Mouse (Mus musculus): ENCODE data around the gene Acsl3. TPM values are rescaled to one million over a fixed set of nuclear protein-coding genes. Genes with fewer than 3 reads are reported as not detected.

Acsl3 gene
- 43.3 and 45.0 TPM in 2 replicates for polyA plus RNA-seq (2012; rRNA removed)

DNA sequence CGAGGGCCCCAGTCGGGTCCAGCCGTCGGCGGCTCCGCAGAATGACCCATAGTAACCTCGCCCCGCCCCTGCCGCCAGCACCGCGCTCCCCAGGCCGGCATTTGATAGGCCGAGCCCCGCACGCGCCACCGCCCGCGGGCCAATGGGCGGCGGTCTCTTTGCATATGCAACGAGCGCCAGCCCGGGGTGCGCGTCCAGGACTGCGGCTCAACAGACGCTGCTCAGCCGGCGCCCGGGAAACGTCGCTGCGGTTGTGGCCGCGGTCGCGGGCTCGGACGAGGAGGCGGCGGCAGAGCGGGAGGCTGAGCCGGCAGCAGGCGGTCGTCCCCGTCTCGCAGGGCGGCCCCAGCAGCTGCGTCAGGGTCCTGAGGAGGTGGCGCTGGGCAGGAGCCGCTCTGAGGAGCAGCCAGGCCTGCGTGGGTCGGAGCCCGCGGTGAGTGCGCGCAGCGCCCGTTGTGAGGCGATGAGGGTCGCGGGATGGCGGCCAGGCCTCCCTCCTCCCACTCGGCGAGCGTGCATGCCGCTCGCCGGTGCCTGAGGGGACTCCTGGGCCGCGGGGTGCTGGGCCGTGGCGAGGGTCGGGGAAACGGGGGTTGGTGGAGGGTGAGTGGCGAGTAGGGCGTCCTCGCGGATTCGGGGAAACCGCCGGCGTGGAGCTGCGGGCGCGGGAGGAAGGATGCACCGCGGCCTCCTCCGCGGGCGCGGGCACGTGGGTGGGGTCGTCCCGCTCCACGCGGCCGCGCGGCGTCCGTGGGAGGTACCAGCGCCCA is at the start of gene Acsl3, which contains the start of gene Utp14b:
Gene Acsl3, plus strand, starts transcription at position 155 of the 770 bp plus-strand sequence.
Gene Utp14b, plus strand, starts transcription at position 368 of the 770 bp plus-strand sequence.

Other genes with a start within 250 kb of the Acsl3 start
- 76.0 and 76.9 TPM in 2 replicates for gene Farsb, start 168.9 kb upstream of the Acsl3 start, polyA plus RNA-seq (2012; rRNA removed)
- 0.11 and 0.36 TPM in 2 replicates for gene Mogat1, start 146.8 kb upstream of the Acsl3 start, polyA plus RNA-seq (2012; rRNA removed)
- 1.1 and 1.3 TPM in 2 replicates for gene BC035947, start 145.7 kb upstream of the Acsl3 start, polyA plus RNA-seq (2012; rRNA removed)
- gene Utp14b, start 213 bp downstream of the Acsl3 start, polyA plus RNA-seq (2012; rRNA removed), result 4.4 and 4.9 TPM in 2 replicates
- gene Kcne4, start 158.9 kb downstream of the Acsl3 start, polyA plus RNA-seq (2012; rRNA removed), result 1.3 and 2.2 TPM in 2 replicates